Mouse (Mus musculus) midbrain, embryonic 11.5 days (tissue): ENCODE data around the gene Acadm. TPM values are rescaled to one million over a fixed set of nuclear protein-coding genes. Genes with fewer than 3 reads are reported as not detected.
A peak's percentile ranks its signal among the peaks of the same experiment; 100 is the strongest.

Experiments used
- ATAC-seq: fragments of 200-750 bp; cut with Nextera tagmentation; 2 replicates; pipeline ENCODE4 v1.8.0; 2017; ENCODE audit warnings: moderate TSS enrichment, moderate library complexity; ENCODE audit not compliant: low FRiP score
- DNase-seq: peaks from one replicate; pipeline ENCODE4 v3.0.0; 2015; ENCODE audit warnings: low spot score; ENCODE audit errors: missing footprints
- H3K27ac ChIP-seq: fragments of 300-500 bp; sonication (generic); 2 replicates; pipeline ENCODE4 v1.5.1; 2014; ENCODE audit warnings: low read depth, low read length
- H3K27me3 ChIP-seq: fragments of 300-500 bp; sonication (generic); 2 replicates; pipeline ENCODE4 v1.6.1; 2014; ENCODE audit warnings: mild to moderate bottlenecking, low read length, moderate library complexity, mixed read lengths; ENCODE audit not compliant: control insufficient read depth, insufficient read depth
- H3K36me3 ChIP-seq: fragments of 300-500 bp; sonication (generic); 2 replicates; pipeline ENCODE4 v1.6.1; 2014; ENCODE audit warnings: mild to moderate bottlenecking, low read length, moderate library complexity, mixed read lengths; ENCODE audit not compliant: control insufficient read depth, insufficient read depth
- H3K4me1 ChIP-seq: fragments of 300-500 bp; sonication (generic); 2 replicates; pipeline ENCODE4 v1.6.1; 2014; ENCODE audit warnings: low read length; ENCODE audit not compliant: control insufficient read depth, insufficient read depth
- H3K4me2 ChIP-seq: fragments of 300-500 bp; sonication (generic); 2 replicates; pipeline ENCODE4 v1.6.1; 2014; ENCODE audit warnings: mild to moderate bottlenecking, moderate library complexity
- H3K4me3 ChIP-seq: fragments of 300-500 bp; sonication (generic); 2 replicates; pipeline ENCODE4 v1.5.1; 2014; ENCODE audit warnings: low read depth, low read length
- H3K9ac ChIP-seq: fragments of 300-500 bp; sonication (generic); 2 replicates; pipeline ENCODE4 v1.6.1; 2014; ENCODE audit warnings: low read length
- H3K9me3 ChIP-seq: fragments of 300-500 bp; sonication (generic); 2 replicates; pipeline ENCODE4 v1.6.1; 2016; ENCODE audit warnings: low read length; ENCODE audit not compliant: control insufficient read depth
- WGBS: fragments of 180-500 bp; shearing (Covaris S2); extraction: QIAGEN DNeasy Blood & Tissue Kit; methylation state at CpG from one replicate; pipeline ENCODE4 v1.1.7; 2014; 5-methylcytosine and 5-hydroxymethylcytosine counted together
- polyA plus RNA-seq: library from polyadenylated mRNA; unstranded; fragments of >200 nt; fragmentation: Nextera tagmentation; extraction: Ambion mirVana; gene quantifications from 2 replicates; pipeline ENCODE4 v1.2.1, GENCODE M21; 2014

The Acadm gene
- polyA plus RNA-seq, 1 experiment from 2014 or later = 53.5 TPM

DNA sequence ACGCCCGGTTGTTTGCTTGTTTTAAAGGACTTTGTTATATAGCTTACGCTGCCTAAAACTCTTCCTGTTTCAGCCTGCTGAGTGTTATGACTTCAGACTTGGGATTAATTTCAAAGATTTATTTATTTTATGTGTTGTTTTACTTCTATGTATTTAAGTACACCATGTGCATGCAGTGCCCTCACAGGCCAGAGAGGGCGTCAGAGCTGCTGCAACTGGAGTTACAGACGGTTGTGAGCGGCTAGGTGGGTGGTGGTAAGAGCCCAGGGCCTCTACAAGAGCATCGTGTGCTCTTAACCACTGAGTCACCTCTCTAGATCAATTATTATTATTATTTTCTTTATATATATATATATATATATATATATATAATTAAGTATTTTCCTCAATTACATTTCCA, 18.1 kb downstream of the Acadm start:
- no peaks in the 10 kb centered on the region for H3K27me3 ChIP-seq
- peaks cover 3% of the 10 kb centered on the region for H3K36me3 ChIP-seq
- H3K4me2 ChIP-seq = no peak overlapping the region
- H3K27ac ChIP-seq = no peak overlapping the region
- H3K9me3 ChIP-seq = no peaks in the 10 kb centered on the region
- no peak for DNase-seq
- H3K4me1 ChIP-seq = no peaks in the 10 kb centered on the region
- H3K9ac ChIP-seq = no peak overlapping the region
- WGBS = 88% methylated on average over 7 of the region's 7 CpGs
- no peak overlapping the region for H3K4me3 ChIP-seq
- no peak for ATAC-seq

- H3K4me2 ChIP-seq = no peak overlapping the region
- no peaks in the 10 kb centered on the region for H3K27me3 ChIP-seq
- no peak overlapping the region for H3K27ac ChIP-seq
- ATAC-seq (no peak), DNase-seq (no peak)
- H3K9me3 ChIP-seq = no peaks in the 10 kb centered on the region
- WGBS = 96% methylated on average over 10 of the region's 10 CpGs
- H3K36me3 ChIP-seq = peaks cover 3% of the 10 kb centered on the region; the same call in 1 of the 2 replicates
- no peaks in the 10 kb centered on the region for H3K4me1 ChIP-seq
- H3K9ac ChIP-seq = no peak overlapping the region
- H3K4me3 ChIP-seq = no peak overlapping the region
These were observed 23.1 kb downstream of the Acadm start for GRCm38 (mm10) chr3:153921147-153921910.

DNA sequence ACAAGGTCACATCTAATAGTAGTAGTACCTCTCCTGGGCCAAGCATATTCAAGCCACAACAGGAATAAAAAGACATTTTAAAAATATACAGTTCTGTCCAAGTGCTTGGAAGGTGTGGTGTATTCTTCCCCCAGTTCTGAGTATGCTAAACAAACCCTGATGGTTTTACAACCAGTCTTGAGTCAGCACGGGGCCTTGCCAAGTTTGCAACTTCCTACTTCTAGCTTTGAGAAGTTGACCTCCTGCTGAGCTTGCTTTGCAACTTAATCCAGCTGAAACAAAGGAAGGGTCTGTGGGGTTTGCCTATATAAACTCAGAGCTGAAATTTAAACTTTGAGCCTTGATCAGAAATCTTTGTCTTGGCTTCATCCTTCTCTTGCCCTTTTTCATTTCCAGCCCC, 27.2 kb downstream of the Acadm start:
- DNase-seq = no peak
- WGBS = 4% methylated on average over 1 of the region's 1 CpGs

GRCm38 (mm10) chr3:153913510-153914243, 30.8 kb downstream of the Acadm start:
- Histone ChIP-seq H3K27ac (peak overlapping the region; percentile 77), H3K27me3 (no peaks in the 10 kb centered on the region), H3K36me3 (peaks cover 24% of the 10 kb centered on the region), H3K4me2 (peak overlapping the region; percentile 92), H3K4me3 (peak overlapping the region; percentile 63), H3K9ac (peak overlapping the region; percentile 94; the same call in 1 of the 2 replicates), H3K4me1 (peaks cover 27% of the 10 kb centered on the region), H3K9me3 (no peaks in the 10 kb centered on the region)
- ATAC-seq (no peak), DNase-seq (peak; percentile 85)
- WGBS = 64% methylated on average over 6 of the region's 6 CpGs

More for the DNA sequence above, 27.2 kb downstream of the Acadm start:
- ATAC-seq = no peak
- Histone ChIP-seq H3K4me2 (no peak overlapping the region), H3K9ac (no peak overlapping the region), H3K9me3 (no peaks in the 10 kb centered on the region), H3K4me1 (peaks cover 2% of the 10 kb centered on the region; the same call in 1 of the 2 replicates), H3K27me3 (no peaks in the 10 kb centered on the region), H3K4me3 (no peak overlapping the region), H3K36me3 (no peaks in the 10 kb centered on the region), H3K27ac (no peak overlapping the region)

GRCm38 (mm10) chr3:153912546-153913509, 31.6 kb downstream of the Acadm start, which contains the start of gene Rabggtb:
TSS of gene Rabggtb (minus strand) at chr3:153913009.
- WGBS = 1% methylated on average over 65 of the region's 65 CpGs
- Histone ChIP-seq H3K27me3 (no peaks in the 10 kb centered on the region), H3K4me2 (peak within 1 kb of the TSS; percentile 92), H3K9me3 (no peaks in the 10 kb centered on the region), H3K27ac (peak within 1 kb of the TSS; percentile 77), H3K36me3 (peaks cover 31% of the 10 kb centered on the region), H3K4me1 (peaks cover 27% of the 10 kb centered on the region), H3K9ac (peak within 1 kb of the TSS; percentile 94), H3K4me3 (peak within 1 kb of the TSS; percentile 63)
- ATAC-seq (peak; percentile 98), DNase-seq (peak; percentile 100)

DNA sequence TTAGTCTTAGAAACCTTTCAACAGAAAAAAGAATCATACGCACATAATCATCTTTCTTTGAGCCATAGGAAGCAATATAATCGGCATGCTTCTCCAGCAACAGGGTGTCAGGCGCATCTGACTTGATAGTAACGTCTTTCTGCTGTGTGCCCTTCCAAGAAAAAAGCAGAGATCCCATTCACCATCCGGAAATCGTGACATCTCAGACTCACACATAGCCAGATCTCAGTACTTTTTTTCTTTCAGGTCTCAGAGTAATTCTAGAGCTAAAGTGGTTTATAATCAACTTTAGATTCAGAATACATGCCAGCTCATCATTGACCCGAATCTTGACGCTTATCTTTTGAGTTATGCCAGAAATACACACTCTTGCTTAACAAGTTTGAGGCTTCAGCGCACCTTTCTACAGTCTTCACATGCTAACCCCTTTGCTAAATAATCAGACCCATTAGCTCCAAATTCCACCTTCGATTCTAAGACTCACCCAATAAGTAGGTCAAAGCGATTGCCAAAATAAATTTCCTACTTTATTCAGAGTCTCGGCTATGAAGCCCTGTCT, 32.5 kb downstream of the Acadm start:
- Histone ChIP-seq H3K36me3 (peaks cover 34% of the 10 kb centered on the region), H3K4me3 (peak overlapping the region; percentile 63), H3K4me2 (peak overlapping the region; percentile 92), H3K9me3 (no peaks in the 10 kb centered on the region), H3K27me3 (no peaks in the 10 kb centered on the region), H3K9ac (peak overlapping the region; percentile 94), H3K27ac (peak overlapping the region; percentile 77), H3K4me1 (peaks cover 27% of the 10 kb centered on the region)
- ATAC-seq (no peak), DNase-seq (no peak)
- WGBS = 7% methylated on average over 12 of the region's 12 CpGs

- WGBS = 44% methylated on average over 8 of the region's 8 CpGs
- no peak for ATAC-seq
- peak overlapping the region; percentile 92 for H3K4me2 ChIP-seq
- peak overlapping the region; percentile 63 for H3K4me3 ChIP-seq
- no peak for DNase-seq
- H3K27ac ChIP-seq = no peak overlapping the region
- no peaks in the 10 kb centered on the region for H3K27me3 ChIP-seq
- no peaks in the 10 kb centered on the region for H3K9me3 ChIP-seq
- H3K36me3 ChIP-seq = peaks cover 36% of the 10 kb centered on the region
- H3K9ac ChIP-seq = peak overlapping the region; percentile 94
- peaks cover 27% of the 10 kb centered on the region for H3K4me1 ChIP-seq
These were observed 33.1 kb downstream of the Acadm start for GRCm38 (mm10) chr3:153911197-153911881.

DNA sequence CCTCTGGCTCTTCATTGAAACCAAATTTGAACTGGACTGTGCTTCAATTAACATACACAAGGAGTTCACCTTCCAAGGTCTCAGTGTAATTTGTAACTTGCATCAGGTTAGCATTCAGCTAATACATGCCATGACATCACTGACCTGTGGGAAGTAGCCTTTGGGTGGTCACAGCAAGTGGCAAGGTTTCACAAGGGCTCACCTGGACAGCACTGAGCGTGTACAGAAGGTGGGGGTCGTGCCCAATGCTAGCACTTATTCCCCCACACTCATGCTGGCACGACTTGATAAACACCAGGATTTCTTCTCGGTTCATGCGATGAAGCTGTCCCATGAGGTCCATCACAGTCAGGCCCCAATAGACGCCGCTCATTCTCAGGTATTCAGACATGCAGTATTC, 33.9 kb downstream of the Acadm start:
- no peaks in the 10 kb centered on the region for H3K27me3 ChIP-seq
- H3K4me1 ChIP-seq = peaks cover 27% of the 10 kb centered on the region
- ATAC-seq (no peak), DNase-seq (no peak)
- peak overlapping the region; percentile 92 for H3K4me2 ChIP-seq
- 78% methylated on average over 7 of the region's 7 CpGs for WGBS
- peak overlapping the region; percentile 94 for H3K9ac ChIP-seq
- peaks cover 43% of the 10 kb centered on the region for H3K36me3 ChIP-seq
- peak overlapping the region; percentile 63; the same call in 1 of the 2 replicates for H3K4me3 ChIP-seq
- H3K9me3 ChIP-seq = no peaks in the 10 kb centered on the region
- H3K27ac ChIP-seq = no peak overlapping the region
